8 mouse cellular contexts compared by ENCODE assay signal in the genomic region with DNA sequence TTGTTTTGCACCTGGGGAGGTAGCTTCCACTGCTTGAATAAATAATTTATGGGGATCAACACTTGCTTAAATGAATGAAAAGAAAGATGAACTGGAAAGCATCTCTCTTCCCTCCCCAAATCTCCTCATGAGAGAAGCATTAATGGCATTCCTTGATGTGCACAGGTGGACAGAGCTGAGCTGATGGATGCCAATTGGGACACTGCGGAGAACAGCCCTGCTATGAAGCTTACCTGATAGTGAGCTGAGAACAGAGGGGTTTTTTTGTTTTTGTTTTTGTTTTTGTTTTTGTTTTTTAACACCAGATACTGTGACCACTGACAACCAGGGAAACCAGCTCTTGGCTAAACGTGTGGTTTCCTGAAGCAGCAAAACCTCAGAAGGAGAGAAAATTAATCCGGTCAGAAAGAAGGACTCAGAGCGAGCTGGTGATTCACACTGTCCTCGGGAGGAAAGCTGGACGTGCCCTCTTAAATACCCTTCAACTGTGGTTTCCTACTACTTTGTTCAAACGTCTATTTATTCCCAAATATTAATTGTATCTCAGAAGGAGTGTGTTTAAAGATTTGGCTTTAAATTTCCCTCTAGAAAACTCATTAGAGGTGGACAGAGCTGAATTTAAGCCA.
DNase-seq lines count a peak whose midpoint lies in the region; ATAC-seq lines count a peak whose summit lies in the region.

No protein-coding gene starts in this region.

- peaks cover 27% of the 10 kb centered on the region for H3K4me1 ChIP-seq in forebrain, embryonic 10.5 days
- H3K4me1 ChIP-seq in forebrain, embryonic 13.5 days, result peaks cover 8% of the 10 kb centered on the region; the same call in 1 of the 2 replicates
- no peaks in the 10 kb centered on the region for H3K4me1 ChIP-seq in liver, embryonic 11.5 days (replicated peaks; ENCODE audit: control insufficient read depth, insufficient read depth, low read length)
- peaks cover 6% of the 10 kb centered on the region; the same call in 1 of the 2 replicates for H3K4me1 ChIP-seq in liver, embryonic 15.5 days (replicated peaks)

- 37% methylated on average over 7 of the region's 7 CpGs for WGBS in forebrain, embryonic 10.5 days
- 39% methylated on average over 7 of the region's 7 CpGs for WGBS in forebrain, embryonic 13.5 days
- 34% methylated on average over 7 of the region's 7 CpGs for whole genome bisulfite sequencing in liver, embryonic 11.5 days
- 15% methylated on average over 7 of the region's 7 CpGs for WGBS in liver, embryonic 15.5 days (ENCODE audit: insufficient replicate concordance)

- no peaks in the 10 kb centered on the region for H3K27me3 ChIP-seq in forebrain, embryonic 10.5 days (ENCODE audit: poor library complexity, severe bottlenecking)
- H3K27me3 ChIP-seq in forebrain, embryonic 13.5 days, result no peaks in the 10 kb centered on the region
- no peaks in the 10 kb centered on the region for H3K27me3 ChIP-seq in liver, embryonic 11.5 days (replicated peaks; ENCODE audit: control insufficient read depth, insufficient read depth, low read length)
- H3K27me3 ChIP-seq in liver, embryonic 15.5 days, result no peaks in the 10 kb centered on the region

- H3K36me3 ChIP-seq in forebrain, embryonic 10.5 days (replicated peaks), result no peaks in the 10 kb centered on the region
- no peaks in the 10 kb centered on the region for H3K36me3 ChIP-seq in forebrain, embryonic 13.5 days (ENCODE audit: poor library complexity, severe bottlenecking)
- no peaks in the 10 kb centered on the region for H3K36me3 ChIP-seq in liver, embryonic 11.5 days (ENCODE audit: control insufficient read depth, insufficient read depth, low read length)
- no peaks in the 10 kb centered on the region for H3K36me3 ChIP-seq in liver, embryonic 15.5 days (replicated peaks)

- no peak overlapping the region for H3K9ac ChIP-seq in forebrain, embryonic 13.5 days
- no peak overlapping the region for H3K9ac ChIP-seq in liver, embryonic 11.5 days (ENCODE audit: low read depth, low read length)
- H3K9ac ChIP-seq in liver, embryonic 15.5 days, result no peak overlapping the region

- ATAC-seq in forebrain, embryonic 13.5 days, result no peak
- ATAC-seq in liver, embryonic 11.5 days (replicated peaks; ENCODE audit: low FRiP score), result no peak
- no peak for ATAC-seq in liver, embryonic 15.5 days (ENCODE audit: insufficient read depth)

- 0 out of 2 replicates have a peak overlapping the region, but pooled peaks have one; percentile 25 for H3K27ac ChIP-seq in forebrain, embryonic 10.5 days
- H3K27ac ChIP-seq in forebrain, embryonic 13.5 days, result no peak overlapping the region
- no peak overlapping the region for H3K27ac ChIP-seq in liver, embryonic 11.5 days (ENCODE audit: low read depth, low read length)
- no peak overlapping the region for H3K27ac ChIP-seq in liver, embryonic 15.5 days (replicated peaks)

- H3K4me2 ChIP-seq in forebrain, embryonic 13.5 days, result no peak overlapping the region
- peak overlapping the region; percentile 45 for H3K4me2 ChIP-seq in liver, embryonic 11.5 days
- H3K4me2 ChIP-seq in liver, embryonic 15.5 days, result peak overlapping the region; percentile 36

- DNase-seq in forebrain, embryonic 10.5 days (ENCODE audit: extremely low spot score, low spot score), result no peak
- no peak for DNase-seq in liver, embryonic 11.5 days (ENCODE audit: low spot score)
- no peak for DNase-seq in liver
- peak; percentile 36 to 51 for DNase-seq in cerebellum, postnatal 25 days
- DNase-seq in right cerebral cortex, postnatal 10 days (ENCODE audit: low spot score in 2 of 2), result no peak
- DNase-seq in ovary, postnatal 10 days (ENCODE audit: low spot score), result no peak

- H3K9me3 ChIP-seq in forebrain, embryonic 10.5 days, result no peaks in the 10 kb centered on the region
- H3K9me3 ChIP-seq in forebrain, embryonic 13.5 days (replicated peaks), result no peaks in the 10 kb centered on the region
- no peaks in the 10 kb centered on the region for H3K9me3 ChIP-seq in liver, embryonic 11.5 days (ENCODE audit: control insufficient read depth, low read length)
- H3K9me3 ChIP-seq in liver, embryonic 15.5 days (replicated peaks), result no peaks in the 10 kb centered on the region

- no peak overlapping the region for H3K4me3 ChIP-seq in forebrain, embryonic 10.5 days
- H3K4me3 ChIP-seq in forebrain, embryonic 13.5 days, result no peak overlapping the region
- no peak overlapping the region for H3K4me3 ChIP-seq in liver, embryonic 11.5 days (ENCODE audit: low read depth, low read length)
- H3K4me3 ChIP-seq in liver, embryonic 15.5 days (replicated peaks), result no peak overlapping the region

Comparison
In these comparisons a context has a peak if more than half of its experiments do, and no peak if none do; other contexts are left out.
1. DNase-seq: peak in cerebellum, postnatal 25 days (2 of 2); none in forebrain, embryonic 10.5 days (single experiment), liver, embryonic 11.5 days (single experiment), liver (single experiment), right cerebral cortex, postnatal 10 days (0 of 2) and ovary, postnatal 10 days (single experiment).